Mouse (Mus musculus) bone marrow, adult 2 months (tissue): ENCODE measurements at regions not wholly inside any gene's neighbourhood (a gene's known extent, or its start where the extent isn't known, plus 50 kb on each side); places are given as distances from the start of the nearest gene placed in this dataset.
"Not testable (repeated sequence)": the region's sequence is repeated elsewhere in the genome, so short reads cannot be mapped to it uniquely, and the experiment has no call there.

Experiments
- CTCF ChIP-seq: fragments of 200-500 bp; IDR thresholded peaks from 2 replicates; pipeline ENCODE4 v1.5.1; 2011; ENCODE audit warnings: low read length, control low read depth; ENCODE audit not compliant: control insufficient read depth, insufficient read depth
- POLR2A ChIP-seq: fragments of 200-500 bp; IDR thresholded peaks from 2 replicates; pipeline ENCODE4 v1.6.1; 2011; ENCODE audit warnings: low read depth, mild to moderate bottlenecking, control low read depth, low read length, borderline replicate concordance; ENCODE audit not compliant: control insufficient read depth

DNA sequence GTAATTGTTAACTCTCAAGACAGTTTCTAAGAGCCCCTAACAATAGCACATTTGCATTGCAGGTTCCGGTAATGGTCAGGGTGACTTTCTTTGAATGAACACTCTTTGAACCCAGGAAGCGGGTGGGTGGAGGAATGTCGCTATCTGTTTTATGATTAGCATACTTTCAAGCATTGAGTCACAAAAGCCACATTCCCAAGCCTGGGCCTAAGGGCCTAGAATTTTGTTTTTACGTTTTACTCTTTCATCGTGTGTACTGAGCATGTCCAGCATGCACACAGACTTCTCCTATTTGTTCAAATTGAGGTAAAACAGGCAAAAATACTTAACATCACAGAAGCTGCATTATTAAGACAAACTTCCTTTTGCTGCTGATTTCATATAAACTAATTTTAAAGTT is 345.9 kb upstream of the Tacstd2 start:
- TF ChIP-seq CTCF, POLR2A: not testable (repeated sequence)
